Mouse (Mus musculus) embryonic facial prominence, embryonic 12.5 days (tissue): ENCODE results near the gene Pde4b. TPM values are rescaled to one million over a fixed set of nuclear protein-coding genes. Genes with fewer than 3 reads are reported as not detected.

Source experiments
- ATAC-seq: fragments of 200-750 bp; cut with Nextera tagmentation; 2 replicates; pipeline ENCODE4 v1.8.0; 2017; ENCODE audit not compliant: insufficient number of reproducible peaks, insufficient read depth, low FRiP score, low TSS enrichment
- H3K27ac ChIP-seq: fragments of 300-500 bp; sonication (generic); 2 replicates; pipeline ENCODE4 v1.5.1; 2016; ENCODE audit warnings: mild to moderate bottlenecking
- H3K27me3 ChIP-seq: fragments of 300-500 bp; sonication (generic); 2 replicates; pipeline ENCODE4 v1.6.1; 2016; ENCODE audit warnings: mild to moderate bottlenecking, moderate library complexity
- H3K36me3 ChIP-seq: fragments of 300-500 bp; sonication (generic); 2 replicates; pipeline ENCODE4 v1.6.1; 2016; ENCODE audit warnings: mild to moderate bottlenecking
- H3K4me1 ChIP-seq: fragments of 300-500 bp; sonication (generic); 2 replicates; pipeline ENCODE4 v1.6.1; 2016
- H3K4me2 ChIP-seq: fragments of 300-500 bp; sonication (generic); replicated peaks from 2 replicates; pipeline ENCODE4 v1.6.1; 2016; ENCODE audit warnings: mild to moderate bottlenecking, moderate library complexity
- H3K4me3 ChIP-seq: fragments of 300-500 bp; sonication (generic); 2 replicates; pipeline ENCODE4 v1.5.1; 2016; ENCODE audit warnings: mild to moderate bottlenecking
- H3K9ac ChIP-seq: fragments of 300-500 bp; sonication (generic); 2 replicates; pipeline ENCODE4 v1.6.1; 2016; ENCODE audit warnings: mild to moderate bottlenecking, moderate library complexity
- H3K9me3 ChIP-seq: fragments of 300-500 bp; sonication (generic); 2 replicates; pipeline ENCODE4 v1.6.1; 2016; ENCODE audit warnings: mild to moderate bottlenecking, moderate library complexity
- WGBS: fragments of 180-500 bp; shearing (Covaris S2); methylation state at CpG from one replicate; pipeline ENCODE4 v1.1.7; 2016; 5-methylcytosine and 5-hydroxymethylcytosine counted together
- polyA plus RNA-seq: library from polyadenylated mRNA; unstranded; fragments of >200 nt; fragmentation: Nextera tagmentation; extraction: Ambion mirVana; gene quantifications from 2 replicates; pipeline ENCODE4 v1.2.1, GENCODE M21; 2016

The Pde4b gene
- polyA plus RNA-seq, 1 experiment from 2014 or later, result 11.1 TPM

DNA sequence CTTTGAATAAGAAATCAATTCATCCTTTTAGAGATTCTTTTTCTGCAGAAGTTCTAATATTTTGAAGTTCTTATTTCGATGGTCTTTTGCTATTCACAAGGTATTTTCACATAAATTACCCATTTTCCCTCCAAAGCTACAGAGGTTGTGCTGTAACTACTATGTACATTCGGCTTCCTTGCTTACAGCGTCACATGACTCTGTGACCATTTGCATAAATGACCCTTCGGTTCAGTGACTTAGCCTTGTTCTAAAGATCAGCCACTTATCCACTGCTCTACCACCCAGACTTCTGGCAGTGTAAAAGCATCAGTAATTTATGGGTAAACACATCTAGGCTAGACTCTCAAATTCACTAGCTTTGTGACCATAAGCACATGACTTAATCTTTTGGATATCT is 327.3 kb downstream of the Pde4b start:
- no peak overlapping the region for H3K27ac ChIP-seq
- H3K4me2 ChIP-seq, result no peak overlapping the region
- H3K4me1 ChIP-seq, result no peaks in the 10 kb centered on the region
- H3K9ac ChIP-seq, result no peak overlapping the region
- 82% methylated on average over 4 of the region's 4 CpGs for WGBS
- ATAC-seq, result no peak
- H3K27me3 ChIP-seq, result no peaks in the 10 kb centered on the region
- no peaks in the 10 kb centered on the region for H3K9me3 ChIP-seq
- no peak overlapping the region for H3K4me3 ChIP-seq
- no peaks in the 10 kb centered on the region for H3K36me3 ChIP-seq

DNA sequence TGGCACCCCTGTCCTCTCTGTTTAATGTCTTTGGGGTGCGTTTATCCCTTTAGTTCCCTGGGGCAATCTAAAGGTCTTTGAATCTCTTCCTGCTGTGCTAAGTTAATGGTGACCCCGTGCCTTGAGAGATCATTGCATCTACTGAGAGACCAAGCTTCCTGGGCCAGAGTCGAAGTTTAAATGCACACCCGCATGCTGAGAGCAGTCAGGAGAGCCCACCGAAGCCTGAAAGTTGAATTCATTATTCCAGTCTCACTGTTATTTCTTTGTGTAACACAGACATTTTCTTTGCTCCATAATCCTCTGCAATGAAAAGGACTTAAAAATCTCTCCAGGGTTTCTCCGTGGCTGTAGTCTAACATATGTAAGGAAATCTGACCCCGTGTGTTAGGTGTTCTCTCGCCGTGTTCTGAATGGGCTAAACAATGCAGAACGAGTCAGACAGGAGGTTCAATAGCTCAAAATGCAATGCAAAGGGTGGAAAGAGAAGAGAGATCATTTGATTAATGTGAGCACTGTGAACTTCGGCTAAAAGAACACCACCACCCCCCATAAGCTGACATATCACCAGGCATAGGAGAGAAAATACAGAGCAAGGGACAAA is 333.6 kb downstream of the Pde4b start:
- H3K27ac ChIP-seq, result peak overlapping the region; percentile 52
- peak overlapping the region; percentile 15 for H3K4me2 ChIP-seq
- 23% methylated on average over 11 of the region's 11 CpGs for WGBS
- H3K9me3 ChIP-seq, result no peaks in the 10 kb centered on the region
- no peaks in the 10 kb centered on the region for H3K27me3 ChIP-seq
- H3K36me3 ChIP-seq, result no peaks in the 10 kb centered on the region
- ATAC-seq, result no peak
- no peak overlapping the region for H3K9ac ChIP-seq
- H3K4me1 ChIP-seq, result no peaks in the 10 kb centered on the region
- peak overlapping the region; percentile 10; the same call in 1 of the 2 replicates for H3K4me3 ChIP-seq

DNA sequence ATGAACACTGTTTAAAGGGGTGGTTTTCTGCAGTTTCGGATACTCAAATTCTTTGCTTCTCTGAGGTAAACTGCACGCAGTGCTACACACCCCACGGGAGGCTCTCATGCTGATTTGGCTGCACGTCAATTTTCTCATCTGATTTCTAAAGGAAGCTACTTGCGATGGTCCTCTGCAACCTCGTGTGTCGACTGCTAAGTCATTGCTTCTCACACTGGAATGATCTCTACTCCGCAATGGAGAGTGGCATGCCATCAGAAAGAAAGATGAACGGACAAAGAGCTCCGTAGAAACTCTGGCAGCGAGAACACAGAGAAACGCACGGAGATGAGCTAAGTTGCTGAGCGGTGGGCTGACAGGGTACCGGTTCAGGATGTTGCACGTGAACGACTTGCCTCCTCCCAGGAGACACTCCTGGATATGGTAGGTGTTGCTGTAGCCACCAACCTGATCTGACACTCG is 334.1 kb downstream of the Pde4b start:
- peak overlapping the region; percentile 10; the same call in 1 of the 2 replicates for H3K4me3 ChIP-seq
- ATAC-seq, result no peak
- no peak overlapping the region for H3K9ac ChIP-seq
- WGBS, result 63% methylated on average over 18 of the region's 18 CpGs
- no peaks in the 10 kb centered on the region for H3K36me3 ChIP-seq
- H3K27ac ChIP-seq, result peak overlapping the region; percentile 52; the same call in 1 of the 2 replicates
- no peaks in the 10 kb centered on the region for H3K9me3 ChIP-seq
- H3K27me3 ChIP-seq, result no peaks in the 10 kb centered on the region
- no peaks in the 10 kb centered on the region for H3K4me1 ChIP-seq
- H3K4me2 ChIP-seq, result peak overlapping the region; percentile 15

DNA sequence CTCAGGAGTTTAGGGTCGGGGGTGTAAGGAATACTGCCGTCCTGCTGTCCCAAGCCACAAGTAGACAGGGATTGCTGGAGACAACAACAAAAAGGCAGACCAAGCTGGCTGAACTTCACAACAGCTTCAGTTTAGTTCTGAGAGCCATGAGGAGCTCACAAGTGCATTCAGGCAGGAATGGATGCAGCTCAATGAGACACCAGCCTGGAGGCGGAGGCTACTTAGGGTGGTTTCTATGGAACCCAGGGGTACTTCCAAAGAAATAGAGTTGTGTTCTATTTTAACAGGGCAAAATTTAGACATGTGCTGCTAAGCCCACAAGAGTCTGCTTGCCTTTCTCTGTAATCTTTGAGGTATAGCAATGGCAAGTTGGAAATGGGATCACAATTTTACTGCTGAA is 336.8 kb downstream of the Pde4b start:
- ATAC-seq, result no peak
- Histone ChIP-seq H3K4me1 (no peaks in the 10 kb centered on the region), H3K9ac (no peak overlapping the region), H3K36me3 (no peaks in the 10 kb centered on the region), H3K9me3 (0 out of 2 replicates have a peak, but pooled peaks cover 2% of the 10 kb centered on the region), H3K27ac (no peak overlapping the region), H3K27me3 (no peaks in the 10 kb centered on the region), H3K4me3 (no peak overlapping the region), H3K4me2 (no peak overlapping the region)
- 90% methylated on average over 3 of the region's 3 CpGs for WGBS

DNA sequence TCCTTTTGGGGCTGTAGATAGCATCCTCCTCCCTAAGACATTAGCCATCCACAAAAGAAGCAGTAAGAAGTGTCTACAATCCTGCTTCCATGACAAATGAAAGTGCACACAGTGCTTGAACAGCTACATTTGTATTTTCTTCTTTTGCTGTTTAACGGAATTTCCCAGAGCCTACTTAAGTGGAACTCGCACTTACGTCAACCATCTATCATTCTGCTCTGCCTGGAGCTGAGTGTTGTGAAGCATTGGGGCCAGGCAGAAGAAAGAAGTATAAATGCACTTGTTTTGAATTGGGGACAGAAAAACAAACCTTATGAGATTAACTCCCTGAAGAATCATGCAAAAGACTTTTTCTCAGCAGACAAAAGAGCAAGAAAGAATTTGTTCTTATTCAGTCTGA is 338.1 kb downstream of the Pde4b start:
- 76% methylated on average over 3 of the region's 3 CpGs for WGBS

DNA sequence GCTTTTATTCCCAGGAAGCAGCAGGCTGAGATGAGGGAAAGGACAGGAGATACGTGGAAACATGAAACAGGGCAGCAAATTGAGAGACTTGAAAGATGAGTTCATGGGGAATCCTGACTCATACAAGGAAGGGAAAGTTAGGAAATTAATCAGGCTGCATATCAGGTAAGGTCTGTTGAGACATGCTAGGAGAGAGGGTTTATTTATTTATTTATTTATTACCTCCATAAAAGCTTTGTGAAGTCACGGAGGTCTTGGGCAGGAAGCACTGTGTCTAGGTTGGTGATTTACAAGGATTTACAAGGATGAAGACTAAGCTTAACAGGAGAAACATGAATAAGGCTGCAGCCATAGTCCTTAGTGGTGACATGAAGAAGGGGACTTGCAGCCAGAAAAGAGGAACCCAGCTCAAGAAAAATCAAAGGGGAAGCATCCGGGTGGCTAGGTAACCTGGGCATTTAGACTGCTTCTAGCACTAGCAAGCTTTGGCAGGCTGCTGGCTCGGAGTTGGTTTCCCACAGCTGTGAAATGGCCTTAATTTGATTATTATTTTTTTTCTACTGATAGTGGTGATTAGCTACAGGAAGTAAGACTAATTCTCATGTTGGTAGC is 342.5 kb downstream of the Pde4b start:
- Histone ChIP-seq H3K9ac (no peak overlapping the region), H3K4me3 (no peak overlapping the region), H3K27ac (no peak overlapping the region), H3K36me3 (no peaks in the 10 kb centered on the region), H3K27me3 (no peaks in the 10 kb centered on the region), H3K9me3 (0 out of 2 replicates have a peak, but pooled peaks cover 2% of the 10 kb centered on the region), H3K4me1 (peaks cover 10% of the 10 kb centered on the region), H3K4me2 (no peak overlapping the region)
- ATAC-seq, result no peak
- WGBS, result 44% methylated on average over 4 of the region's 4 CpGs

More for the DNA sequence above, 338.1 kb downstream of the Pde4b start:
- Histone ChIP-seq H3K9ac (no peak overlapping the region), H3K9me3 (0 out of 2 replicates have a peak, but pooled peaks cover 2% of the 10 kb centered on the region), H3K36me3 (no peaks in the 10 kb centered on the region), H3K4me1 (no peaks in the 10 kb centered on the region), H3K4me2 (no peak overlapping the region), H3K27ac (no peak overlapping the region), H3K4me3 (no peak overlapping the region), H3K27me3 (no peaks in the 10 kb centered on the region)
- no peak for ATAC-seq

DNA sequence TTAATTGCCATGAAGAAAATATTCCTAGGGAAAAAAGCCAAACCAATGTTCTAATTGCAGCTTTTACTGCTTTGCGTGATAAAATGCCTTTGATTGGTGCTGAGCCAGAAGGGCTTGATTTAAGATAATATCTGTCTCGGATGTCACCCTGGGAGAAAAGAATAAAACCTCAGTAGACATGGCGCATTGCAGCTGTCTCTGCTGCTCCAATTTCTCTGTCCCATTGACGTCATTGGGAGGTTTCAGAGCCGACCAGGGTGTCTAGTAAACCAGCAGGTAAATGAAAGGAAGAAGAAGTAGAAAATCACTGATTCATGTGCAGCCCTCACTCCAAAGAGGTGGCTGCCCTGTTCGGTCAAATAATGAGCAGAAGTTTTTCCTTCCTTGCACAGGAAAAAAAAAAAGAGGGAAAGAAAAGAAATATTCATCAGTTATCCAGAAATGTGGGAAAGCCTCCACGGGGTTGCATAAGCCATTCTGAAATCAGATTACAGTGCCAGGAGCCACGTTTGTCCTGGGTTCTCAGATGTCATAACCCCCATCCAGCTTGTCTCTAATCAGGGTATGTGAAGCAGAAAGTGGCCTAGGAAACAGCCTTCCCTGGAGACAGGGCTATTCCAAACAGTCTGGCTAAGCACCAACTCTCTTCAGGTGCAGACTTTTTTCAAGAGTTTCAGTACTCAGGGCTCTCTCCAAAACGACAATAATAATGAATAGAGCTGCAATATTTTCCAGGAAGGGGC is 344.9 kb downstream of the Pde4b start:
- H3K9ac ChIP-seq, result no peak overlapping the region
- 24% methylated on average over 9 of the region's 9 CpGs for WGBS
- peaks cover 10% of the 10 kb centered on the region for H3K4me1 ChIP-seq
- 0 out of 2 replicates have a peak overlapping the region, but pooled peaks have one; percentile 13 for H3K27ac ChIP-seq
- no peaks in the 10 kb centered on the region for H3K27me3 ChIP-seq
- ATAC-seq, result no peak
- no peak overlapping the region for H3K4me3 ChIP-seq
- no peaks in the 10 kb centered on the region for H3K9me3 ChIP-seq
- no peaks in the 10 kb centered on the region for H3K36me3 ChIP-seq
- peak overlapping the region; percentile 2; the same call in 1 of the 2 replicates for H3K4me2 ChIP-seq

DNA sequence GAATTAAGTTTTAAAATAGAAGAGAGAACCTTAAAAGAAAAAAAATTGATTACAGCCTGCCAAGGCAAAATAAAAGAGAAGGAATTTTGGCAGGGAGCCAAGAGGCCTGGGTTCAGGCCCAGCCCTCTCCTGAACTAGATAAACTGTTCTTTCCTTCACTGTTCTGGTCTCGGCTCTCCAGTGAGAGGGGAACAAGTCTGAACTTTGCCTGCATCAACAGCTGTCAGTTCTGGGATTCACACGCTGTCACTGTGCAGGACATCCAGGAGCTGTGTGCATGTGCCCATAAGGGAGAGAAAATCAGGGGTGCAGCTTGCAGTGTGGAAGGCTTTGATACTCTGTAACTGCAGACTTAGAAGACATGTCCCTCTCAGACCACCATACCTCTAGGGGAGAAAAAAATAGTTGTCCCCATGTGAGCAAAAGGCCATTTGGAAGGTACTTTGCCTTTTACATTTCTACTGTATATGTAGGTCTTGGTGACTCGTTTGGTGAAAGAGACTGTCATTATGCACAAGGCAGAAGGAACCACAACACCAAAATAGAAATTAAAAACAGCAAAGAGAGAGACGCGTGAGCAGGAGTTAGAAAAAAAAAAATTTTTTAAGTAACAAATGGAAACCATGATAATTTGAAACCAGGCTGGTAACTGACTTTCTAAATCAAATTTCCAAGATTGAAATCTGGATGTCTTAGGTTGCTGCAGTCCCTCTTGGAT is 352.2 kb downstream of the Pde4b start:
- H3K4me3 ChIP-seq, result no peak overlapping the region
- peaks cover 9% of the 10 kb centered on the region for H3K4me1 ChIP-seq
- peak overlapping the region; percentile 77 for H3K27ac ChIP-seq
- 0 out of 2 replicates have a peak overlapping the region, but pooled peaks have one; percentile 11 for H3K4me2 ChIP-seq
- no peaks in the 10 kb centered on the region for H3K36me3 ChIP-seq
- WGBS, result 31% methylated on average over 5 of the region's 5 CpGs
- 0 out of 2 replicates have a peak, but pooled peaks have one; percentile 56 for ATAC-seq
- no peaks in the 10 kb centered on the region for H3K27me3 ChIP-seq
- no peaks in the 10 kb centered on the region for H3K9me3 ChIP-seq
- no peak overlapping the region for H3K9ac ChIP-seq

DNA sequence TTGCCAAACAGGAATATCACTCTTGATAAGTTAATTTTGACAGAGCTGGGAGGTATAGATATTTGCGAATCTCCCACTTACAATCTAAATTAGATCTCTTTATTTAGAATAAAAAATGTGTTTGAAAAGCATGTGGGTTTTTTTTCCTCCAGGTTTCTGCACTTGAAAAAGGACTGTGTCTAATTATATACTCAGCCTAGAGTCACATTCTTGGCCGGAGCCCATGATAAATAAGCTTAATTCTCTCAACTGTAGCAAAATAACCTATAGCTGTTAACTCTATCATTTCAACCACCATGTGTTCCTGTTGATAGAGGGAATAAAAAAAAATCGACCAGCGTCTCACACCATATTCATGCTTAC is 352.8 kb downstream of the Pde4b start:
- H3K9me3 ChIP-seq, result no peaks in the 10 kb centered on the region
- H3K27ac ChIP-seq, result no peak overlapping the region
- no peak overlapping the region for H3K4me2 ChIP-seq
- 36% methylated on average over 4 of the region's 4 CpGs for WGBS
- no peak overlapping the region for H3K9ac ChIP-seq
- peaks cover 9% of the 10 kb centered on the region for H3K4me1 ChIP-seq
- H3K27me3 ChIP-seq, result no peaks in the 10 kb centered on the region
- no peak for ATAC-seq
- H3K36me3 ChIP-seq, result no peaks in the 10 kb centered on the region
- H3K4me3 ChIP-seq, result no peak overlapping the region

DNA sequence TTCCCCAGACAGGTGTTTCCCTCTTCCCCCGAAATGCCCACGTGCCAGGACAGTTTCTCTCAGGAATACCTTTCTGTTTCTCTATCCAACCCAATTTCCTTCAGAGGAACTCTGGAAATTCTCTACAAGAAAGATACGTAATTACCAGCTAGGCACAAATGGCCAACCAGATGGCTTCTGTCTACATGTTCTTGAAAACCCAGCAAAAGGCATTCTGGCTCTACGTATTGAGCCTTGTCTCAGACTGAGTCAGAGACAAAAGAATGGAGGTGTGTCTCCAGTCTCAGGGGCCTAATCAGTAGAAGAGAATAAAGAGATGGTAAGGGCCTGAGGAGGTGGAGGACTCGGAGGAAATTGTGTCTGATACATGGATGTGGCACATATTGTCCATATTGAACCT is 356.2 kb downstream of the Pde4b start:
- WGBS, result 70% methylated on average over 5 of the region's 5 CpGs
- H3K27me3 ChIP-seq, result no peaks in the 10 kb centered on the region
- H3K4me1 ChIP-seq, result peaks cover 14% of the 10 kb centered on the region
- H3K4me3 ChIP-seq, result no peak overlapping the region
- no peak overlapping the region for H3K4me2 ChIP-seq
- no peak overlapping the region for H3K9ac ChIP-seq
- H3K9me3 ChIP-seq, result no peaks in the 10 kb centered on the region
- no peak overlapping the region for H3K27ac ChIP-seq
- no peak for ATAC-seq
- no peaks in the 10 kb centered on the region for H3K36me3 ChIP-seq

DNA sequence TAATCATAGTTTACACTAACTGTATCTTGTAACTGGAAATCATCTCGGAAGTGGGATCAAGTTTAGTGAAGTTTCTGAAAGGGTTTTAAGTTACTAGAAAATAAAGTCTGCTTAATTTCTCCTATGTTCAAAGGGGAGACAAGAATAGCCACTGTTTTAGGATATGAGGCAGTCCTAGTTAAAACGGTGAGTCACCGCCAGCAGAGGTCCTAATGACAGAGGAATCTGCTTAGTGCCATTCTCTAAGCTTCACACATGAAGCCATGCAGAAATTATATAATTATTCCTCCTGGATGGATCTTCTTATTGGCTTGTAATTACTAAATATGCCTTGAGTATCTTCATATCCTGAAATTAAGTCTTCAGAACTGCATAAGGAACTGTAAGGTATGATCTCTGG is 357.2 kb downstream of the Pde4b start:
- no peak overlapping the region for H3K27ac ChIP-seq
- H3K9me3 ChIP-seq, result no peaks in the 10 kb centered on the region
- whole genome bisulfite sequencing, result 51% methylated on average over 3 of the region's 3 CpGs
- H3K4me3 ChIP-seq, result no peak overlapping the region
- H3K9ac ChIP-seq, result no peak overlapping the region
- ATAC-seq, result no peak
- H3K4me1 ChIP-seq, result peaks cover 11% of the 10 kb centered on the region
- H3K36me3 ChIP-seq, result no peaks in the 10 kb centered on the region
- H3K4me2 ChIP-seq, result no peak overlapping the region
- H3K27me3 ChIP-seq, result no peaks in the 10 kb centered on the region
